In the genomic region with DNA sequence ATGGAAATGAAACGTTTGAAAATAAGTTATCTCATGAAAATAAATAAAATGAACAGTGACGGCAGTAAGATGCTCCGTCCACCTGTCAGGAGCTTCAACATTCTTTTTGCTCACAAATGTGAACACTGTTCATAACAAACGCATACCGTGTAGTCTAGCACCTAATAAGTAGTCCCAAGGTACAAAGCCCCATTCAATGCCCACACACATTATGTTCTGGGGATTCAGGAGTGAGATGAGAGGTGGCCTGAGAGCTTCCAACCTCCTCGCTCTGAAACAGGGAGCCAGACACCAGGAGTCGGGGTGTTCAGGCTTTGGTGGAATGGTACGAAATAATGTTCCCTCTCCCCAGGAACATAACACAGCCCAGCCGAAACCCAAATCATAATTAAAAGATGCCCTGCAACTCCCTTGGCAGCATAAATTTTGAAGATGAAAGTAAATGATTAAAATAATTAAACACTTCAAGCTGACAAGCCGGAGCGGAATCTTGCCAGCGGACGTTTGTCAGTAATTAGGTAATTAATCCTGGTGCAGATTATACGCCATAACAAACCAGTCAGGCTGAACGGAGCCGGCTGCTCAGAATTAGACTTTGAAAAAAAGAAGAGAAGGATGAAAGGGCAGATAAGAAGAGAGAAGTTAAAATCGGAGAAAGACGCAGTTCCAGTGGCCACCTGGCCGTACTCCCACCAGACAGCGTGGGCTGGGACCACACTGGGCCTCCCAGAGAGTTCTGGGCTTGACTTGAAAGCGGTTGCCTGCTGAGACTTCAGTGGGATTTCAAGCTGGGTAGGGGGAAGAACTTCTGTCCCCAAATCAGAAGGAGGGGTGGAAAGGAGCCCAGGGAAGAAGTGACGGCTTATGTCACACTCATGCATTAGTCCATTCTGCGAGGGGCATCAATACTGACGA, we compare ENCODE assay signal across 13 mouse cellular contexts. TPM values are rescaled to one million over a fixed set of nuclear protein-coding genes. Genes with fewer than 3 reads are reported as not detected.
DNase-seq lines count a peak whose midpoint lies in the region; ATAC-seq and TF ChIP-seq lines count a peak whose summit lies in the region.
"Had no signal": no experiment of that assay in that cellular context is flagged by ENCODE, and none has a peak within 500 bp of the region (broad histone marks: within the 10 kb centered on the region; RNA-seq: fewer than 3 reads in every experiment).

No protein-coding gene starts in this region.

- H3K4me3 ChIP-seq in forebrain, postnatal 0 days (ENCODE audit: low read depth, low read length) = no peak overlapping the region
- H3K4me3 ChIP-seq in midbrain, embryonic 16.5 days (ENCODE audit: low read depth, low read length) = no peak overlapping the region
- H3K4me3 ChIP-seq: embryonic facial prominence, embryonic 15.5 days; heart, embryonic 15.5 days; limb, embryonic 13.5 days had no signal

- H3K9me3 ChIP-seq in forebrain, postnatal 0 days (ENCODE audit: low read length) = no peaks in the 10 kb centered on the region
- no peaks in the 10 kb centered on the region for H3K9me3 ChIP-seq in midbrain, embryonic 16.5 days (replicated peaks; ENCODE audit: control insufficient read depth, low read length, poor library complexity, severe bottlenecking)
- H3K9me3 ChIP-seq: embryonic facial prominence, embryonic 15.5 days; heart, embryonic 15.5 days; limb, embryonic 13.5 days had no signal

- H3K4me2 ChIP-seq in forebrain, postnatal 0 days (ENCODE audit: low read depth) = peak overlapping the region; percentile 6; the same call in 1 of the 2 replicates
- peak overlapping the region; percentile 19; the same call in 1 of the 2 replicates for H3K4me2 ChIP-seq in midbrain, embryonic 16.5 days (ENCODE audit: low read length)
- H3K4me2 ChIP-seq: embryonic facial prominence, embryonic 15.5 days; heart, embryonic 15.5 days; limb, embryonic 13.5 days; lung, embryonic 14.5 days had no signal

- no peaks in the 10 kb centered on the region for H3K36me3 ChIP-seq in forebrain, postnatal 0 days (ENCODE audit: insufficient read depth)
- H3K36me3 ChIP-seq in midbrain, embryonic 16.5 days (ENCODE audit: control insufficient read depth, insufficient read depth, low read length) = no peaks in the 10 kb centered on the region
- H3K36me3 ChIP-seq: embryonic facial prominence, embryonic 15.5 days; heart, embryonic 15.5 days; limb, embryonic 13.5 days had no signal

- peaks cover 3% of the 10 kb centered on the region; the same call in 1 of the 2 replicates for H3K4me1 ChIP-seq in forebrain, postnatal 0 days (ENCODE audit: insufficient read depth)
- H3K4me1 ChIP-seq in midbrain, embryonic 16.5 days (ENCODE audit: control insufficient read depth, insufficient read depth, low read length) = 0 out of 2 replicates have a peak, but pooled peaks cover 7% of the 10 kb centered on the region
- H3K4me1 ChIP-seq: embryonic facial prominence, embryonic 15.5 days; heart, embryonic 15.5 days; limb, embryonic 13.5 days had no signal

- TF ChIP-seq CTCF in forebrain, postnatal 0 days (IDR thresholded peaks at IDR 0.05; ENCODE audit: low read depth) = no peak

- peak; percentile 27; the same call in 1 of the 2 replicates for ATAC-seq in forebrain, postnatal 0 days
- ATAC-seq in midbrain, embryonic 16.5 days = no peak

- no peak overlapping the region for H3K9ac ChIP-seq in forebrain, postnatal 0 days
- no peak overlapping the region for H3K9ac ChIP-seq in midbrain, embryonic 16.5 days (ENCODE audit: low read depth, low read length)
- H3K9ac ChIP-seq: embryonic facial prominence, embryonic 15.5 days; heart, embryonic 15.5 days; limb, embryonic 13.5 days; lung, embryonic 14.5 days had no signal

- H3K27me3 ChIP-seq in forebrain, postnatal 0 days (ENCODE audit: insufficient read depth, low read length) = no peaks in the 10 kb centered on the region; the same call in 1 of the 2 replicates
- no peaks in the 10 kb centered on the region for H3K27me3 ChIP-seq in midbrain, embryonic 16.5 days (ENCODE audit: control insufficient read depth, insufficient read depth, low read depth, low read length)

- 10% methylated on average over 24 of the region's 24 CpGs for WGBS in forebrain, postnatal 0 days
- 20% methylated on average over 24 of the region's 24 CpGs for WGBS in midbrain, embryonic 16.5 days

- peak overlapping the region; percentile 29; the same call in 1 of the 2 replicates for H3K27ac ChIP-seq in forebrain, postnatal 0 days (ENCODE audit: low read depth, low read length)
- peak overlapping the region; percentile 5; the same call in 1 of the 2 replicates for H3K27ac ChIP-seq in midbrain, embryonic 16.5 days (ENCODE audit: low read length)
- H3K27ac ChIP-seq: embryonic facial prominence, embryonic 15.5 days; heart, embryonic 15.5 days; limb, embryonic 13.5 days had no signal

- peak; percentile 27 to 36 for DNase-seq in layer of hippocampus, postnatal 10 days (ENCODE audit: low spot score in 2 of 2)
- no peak for DNase-seq in layer of hippocampus, adult 9-10 months (ENCODE audit: low spot score)
- DNase-seq in cerebellum, postnatal 14 days = peak; percentile 56 to 60
- peak; percentile 73 for DNase-seq in forebrain, postnatal 0 days
- DNase-seq in thymus, postnatal 36 days = no peak
- DNase-seq in lung, postnatal 14 days = no peak
- no peak for DNase-seq in spleen, postnatal 10 days (ENCODE audit: low spot score in 2 of 2)
- DNase-seq: lung, embryonic 14.5 days; thymus, adult 2 months had no signal

RNA-seq across cellular contexts. Expression of a gene that starts 29.2 kb away (rescaled TPM):
- 100 to 1,000 TPM; 145 to 149 TPM for total RNA-seq in layer of hippocampus, postnatal 10 days (2021)
- total RNA-seq in forebrain, postnatal 0 days (2014; rRNA removed) = 185 and 187 TPM in 2 replicates
- 497 and 510 TPM in 2 replicates for polyA plus RNA-seq in forebrain, postnatal 0 days (2015; fragmentation: Nextera tagmentation; extraction: Ambion mirVana)
- polyA plus RNA-seq in midbrain, embryonic 16.5 days (2015; fragmentation: Nextera tagmentation; extraction: Ambion mirVana) = 393 and 408 TPM in 2 replicates

RNA-seq across cellular contexts. Expression of a gene that starts 38.6 kb away (rescaled TPM):
- 10 to 100 TPM; 57.3 to 58.1 TPM for total RNA-seq in layer of hippocampus, postnatal 10 days (2021)
- total RNA-seq in forebrain, postnatal 0 days (2014; rRNA removed) = 36.6 and 38.2 TPM in 2 replicates
- polyA plus RNA-seq in forebrain, postnatal 0 days (2015; fragmentation: Nextera tagmentation; extraction: Ambion mirVana) = 10.1 and 19.0 TPM in 2 replicates
- 14.9 and 16.7 TPM in 2 replicates for polyA plus RNA-seq in midbrain, embryonic 16.5 days (2015; fragmentation: Nextera tagmentation; extraction: Ambion mirVana)

Comparison
In these comparisons a context has a peak if more than half of its experiments do, and no peak if none do; other contexts are left out.
1. DNase-seq: peak in layer of hippocampus, postnatal 10 days (2 of 2), cerebellum, postnatal 14 days (2 of 2) and forebrain, postnatal 0 days (single experiment); none in layer of hippocampus, adult 9-10 months (single experiment), thymus, postnatal 36 days (0 of 2), lung, postnatal 14 days (single experiment) and spleen, postnatal 10 days (0 of 2).